Mouse (Mus musculus): ENCODE data around the gene Olfml2a.

Olfml2a gene

DNA sequence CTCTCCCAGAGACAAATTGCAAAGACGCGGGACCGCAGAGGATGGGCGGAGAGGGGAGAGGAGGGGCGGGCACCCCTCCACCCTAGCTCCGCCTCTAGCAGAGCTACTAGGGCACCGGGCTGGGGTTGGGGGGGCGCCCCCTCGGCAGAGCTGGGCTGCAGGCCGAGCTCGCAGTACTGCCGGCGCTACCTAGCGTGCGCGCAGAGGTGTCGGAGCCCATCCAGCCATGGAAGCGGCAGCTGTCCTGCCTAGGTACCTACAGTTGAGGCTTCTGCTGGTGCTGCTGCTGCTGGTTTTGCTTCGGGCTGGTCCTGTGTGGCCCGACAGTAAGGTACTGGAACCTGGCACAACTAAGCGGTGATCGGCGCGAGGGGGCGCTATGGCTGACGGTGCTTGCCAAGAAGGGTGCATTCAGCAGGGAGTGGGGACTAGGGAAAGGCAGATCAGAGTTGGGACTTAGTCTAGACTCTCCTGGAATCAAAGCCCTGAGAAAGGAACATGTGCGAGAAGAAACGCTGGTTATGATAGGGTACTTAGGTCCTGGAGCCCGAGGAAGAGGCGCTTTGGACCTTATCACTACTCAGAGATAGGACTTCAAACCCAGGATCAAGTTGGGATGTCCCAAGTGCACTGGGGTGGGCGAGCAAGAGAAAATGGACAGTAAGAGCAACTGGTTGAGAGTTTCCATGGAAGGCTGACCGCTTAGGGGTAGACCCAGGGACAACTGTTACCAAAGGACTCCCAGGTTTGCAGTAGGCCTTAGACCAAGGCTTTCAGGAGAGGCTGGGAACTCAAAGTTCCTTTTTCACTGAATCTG is at the start of gene Olfml2a:
Gene Olfml2a (plus strand): TSS at position 128 of the 817 bp plus-strand sequence.
- in situ Hi-C loops (cut with MboI, MseI), result loop anchor here (5.0 kb wide), 1 partner anchor 65 kb away; the partner anchor contains the start of gene Wdr38 (in 2 of the 2)

GRCm38 (mm10) chr2:38902866-38903265 is 28.9 kb upstream of the Olfml2a start:
- in situ Hi-C loops (cut with MboI, MseI), result no loop called here

DNA sequence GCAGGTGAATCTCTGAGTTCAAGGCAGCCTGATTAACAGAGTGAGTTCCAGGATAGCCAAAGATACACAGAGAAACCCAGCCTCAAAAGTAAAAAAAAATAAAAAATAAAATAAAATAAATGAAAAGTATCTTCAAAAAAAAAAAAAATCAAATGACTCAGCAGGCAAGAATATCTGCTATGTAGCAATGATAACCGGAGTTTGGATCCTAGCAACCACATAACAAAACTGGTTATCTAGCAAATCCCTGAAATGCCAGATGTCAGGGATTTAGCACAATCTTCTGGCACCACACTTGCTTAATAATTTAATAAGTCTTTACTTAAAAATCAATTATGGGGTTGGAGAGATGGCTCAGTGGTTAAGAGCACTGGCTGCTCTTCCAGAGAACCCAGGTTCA is 27.5 kb upstream of the Olfml2a start:
- in situ Hi-C loops (cut with MboI, MseI), result no loop called here

GRCm38 (mm10) chr2:38906097-38906496 is 25.7 kb upstream of the Olfml2a start:
- in situ Hi-C loops (cut with MboI, MseI), result no loop called here

DNA sequence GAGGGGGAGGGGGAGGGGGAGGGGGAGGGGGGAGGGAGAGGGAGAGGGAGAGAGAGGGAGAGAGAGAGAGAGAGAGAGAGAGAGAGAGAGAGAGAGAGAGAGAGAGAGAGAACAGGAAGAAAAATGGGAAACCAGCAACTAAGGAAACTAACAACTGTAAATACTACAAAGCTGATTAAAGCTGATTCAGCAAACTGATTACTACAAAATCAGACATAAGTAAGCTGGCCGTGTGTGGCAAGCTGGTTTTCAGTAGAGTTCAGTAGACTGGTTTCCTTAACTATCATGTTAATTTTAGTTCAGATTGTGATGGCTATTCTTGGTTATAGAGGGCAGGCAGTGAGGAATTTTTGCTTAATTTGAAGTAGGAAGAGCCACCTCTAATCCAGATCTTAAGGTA is 23.2 kb upstream of the Olfml2a start:
- in situ Hi-C loops (cut with MboI, MseI), result no loop called here

GRCm38 (mm10) chr2:38914517-38914916 is 17.3 kb upstream of the Olfml2a start:
- in situ Hi-C loops (cut with MboI, MseI), result no loop called here

DNA sequence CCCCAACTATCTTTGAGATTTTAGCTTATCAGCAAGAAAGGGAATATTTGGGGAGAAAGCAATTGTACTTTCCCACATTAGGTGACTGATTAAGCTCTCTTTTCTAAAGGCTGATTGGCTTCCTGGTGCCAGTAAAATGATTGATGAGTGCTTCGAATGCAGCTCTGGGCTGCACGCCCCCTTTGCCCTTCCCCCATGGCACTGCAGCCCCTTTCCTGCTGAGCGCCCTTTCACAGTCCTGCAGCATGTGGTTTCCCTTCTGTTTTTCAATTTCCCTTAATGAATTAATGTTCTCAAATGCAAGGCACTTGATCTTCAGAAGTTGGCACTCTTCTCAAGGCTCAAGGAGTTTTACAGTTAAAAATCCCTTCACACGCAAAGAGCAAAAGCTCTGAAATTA is 16.8 kb upstream of the Olfml2a start:
- in situ Hi-C loops (cut with MboI, MseI), result no loop called here

- in situ Hi-C loops (cut with MboI, MseI), result no loop called here
Measured at GRCm38 (mm10) chr2:38916947-38917691, 14.7 kb upstream of the Olfml2a start.

GRCm38 (mm10) chr2:38921374-38921773 is 10.4 kb upstream of the Olfml2a start:
- in situ Hi-C loops (cut with MboI, MseI), result no loop called here

GRCm38 (mm10) chr2:38923471-38923870 is 8.3 kb upstream of the Olfml2a start:
- in situ Hi-C loops (cut with MboI, MseI), result no loop called here

GRCm38 (mm10) chr2:38923911-38924310 is 7.9 kb upstream of the Olfml2a start:
- in situ Hi-C loops (cut with MboI, MseI), result no loop called here

DNA sequence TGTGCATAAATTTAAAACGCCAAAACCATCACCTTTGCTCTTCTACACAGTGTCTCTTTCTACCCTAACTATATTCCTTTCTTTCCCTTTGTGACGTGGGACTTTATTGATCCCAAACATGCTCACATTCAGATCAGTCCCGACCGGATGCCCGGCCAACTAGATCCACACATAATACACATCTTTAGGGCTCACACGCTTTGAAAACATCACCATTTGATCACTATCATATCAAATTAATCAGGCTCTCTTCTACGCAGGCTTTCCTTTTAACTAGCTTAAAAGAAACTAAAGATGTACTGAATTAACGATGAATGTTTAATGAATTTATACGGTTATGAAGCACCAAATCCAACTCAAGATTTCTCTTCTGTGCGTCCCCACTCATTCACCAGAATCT is 7.2 kb upstream of the Olfml2a start:
- in situ Hi-C loops (cut with MboI, MseI), result no loop called here

GRCm38 (mm10) chr2:38925171-38926080 is 6.4 kb upstream of the Olfml2a start:
- in situ Hi-C loops (cut with MboI, MseI), result no loop called here

GRCm38 (mm10) chr2:38926145-38926891 is 5.5 kb upstream of the Olfml2a start:
- in situ Hi-C loops (cut with MboI, MseI), result no loop called here

- in situ Hi-C loops (cut with MboI, MseI), result no loop called here
Measured at GRCm38 (mm10) chr2:38927115-38927979, 4.4 kb upstream of the Olfml2a start, which contains the start of gene Nr6a1. Gene Nr6a1 (minus strand): TSS chr2:38927688.

- in situ Hi-C loops (cut with MboI, MseI), result loop anchor here (5.0 kb wide), 1 partner anchor 67 kb away; the partner anchor contains the start of gene Wdr38 (in 2 of the 2)
Measured at GRCm38 (mm10) chr2:38930269-38930668, 1.5 kb upstream of the Olfml2a start.

DNA sequence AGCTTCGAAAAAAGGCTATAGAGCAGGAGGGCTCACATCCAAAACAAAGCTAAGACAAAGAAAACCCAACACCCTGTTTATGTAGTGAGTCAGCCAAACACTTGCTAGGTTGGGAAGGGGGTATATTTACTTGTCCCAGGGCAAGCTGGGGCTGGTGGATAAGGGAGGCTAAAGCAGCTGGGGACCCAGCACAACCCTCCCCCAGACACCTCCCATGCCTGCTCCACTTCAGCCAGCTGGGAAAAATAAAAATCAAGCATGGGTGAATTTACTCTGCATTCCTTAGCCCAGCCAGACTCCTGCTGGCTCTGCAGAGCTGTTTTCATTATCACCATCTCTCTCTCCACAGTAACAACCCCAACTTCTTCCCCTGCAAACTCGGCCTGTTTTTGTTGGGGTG is 2.2 kb downstream of the Olfml2a start:
- in situ Hi-C loops (cut with MboI, MseI), result loop anchor here (5.0 kb wide), 1 partner anchor 63 kb away; the partner anchor contains the start of gene Wdr38 (in 2 of the 2)

DNA sequence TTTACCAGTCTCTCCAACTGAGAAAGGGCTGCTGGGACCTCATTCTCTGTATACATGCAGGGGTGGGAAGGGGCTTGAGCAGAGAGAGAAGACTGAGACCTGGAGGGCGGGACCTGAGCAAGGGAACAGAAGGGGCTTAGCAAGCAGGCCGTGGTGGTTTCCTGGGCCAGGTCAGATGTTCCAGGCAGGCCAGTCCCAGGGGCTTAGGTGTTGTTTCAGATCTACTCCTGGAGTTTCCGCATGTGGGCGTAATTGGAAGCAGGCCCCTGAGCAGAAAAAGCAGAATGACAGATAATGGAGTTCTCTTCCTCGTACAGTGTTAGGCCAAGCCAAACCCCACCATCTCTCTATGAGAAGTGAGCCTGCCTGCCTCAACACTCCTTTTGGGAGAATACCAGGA is 3.2 kb downstream of the Olfml2a start:
- in situ Hi-C loops (cut with MboI, MseI), result loop anchor here (5.0 kb wide), 1 partner anchor 62 kb away; the partner anchor contains the start of gene Wdr38 (in 2 of the 2)

- in situ Hi-C loops (cut with MboI, MseI), result no loop called here
Measured at GRCm38 (mm10) chr2:38936721-38937378, 5.1 kb downstream of the Olfml2a start.
